Mouse (Mus musculus) limb, embryonic 13.5 days (tissue): ENCODE data around the gene Ttll5. TPM values are rescaled to one million over a fixed set of nuclear protein-coding genes. Genes with fewer than 3 reads are reported as not detected.
A peak's percentile ranks its signal among the peaks of the same experiment; 100 is the strongest.

Experiments used
- ATAC-seq: fragments of 200-750 bp; cut with Nextera tagmentation; 2 replicates; pipeline ENCODE4 v1.8.0; 2017; ENCODE audit warnings: low read depth, moderate number of reproducible peaks, moderate TSS enrichment; ENCODE audit not compliant: low FRiP score
- H3K27ac ChIP-seq: fragments of 300-500 bp; sonication (generic); 2 replicates; pipeline ENCODE4 v1.5.1; 2015; ENCODE audit warnings: inconsistent platforms, mild to moderate bottlenecking, moderate library complexity
- H3K27me3 ChIP-seq: fragments of 300-500 bp; sonication (generic); 2 replicates; pipeline ENCODE4 v1.6.1; 2015; ENCODE audit warnings: mild to moderate bottlenecking, inconsistent platforms
- H3K36me3 ChIP-seq: fragments of 300-500 bp; sonication (generic); 2 replicates; pipeline ENCODE4 v1.6.1; 2015; ENCODE audit warnings: inconsistent platforms, mild to moderate bottlenecking, moderate library complexity
- H3K4me1 ChIP-seq: fragments of 300-500 bp; sonication (generic); 2 replicates; pipeline ENCODE4 v1.6.1; 2015; ENCODE audit warnings: inconsistent platforms
- H3K4me2 ChIP-seq: fragments of 300-500 bp; sonication (generic); replicated peaks from 2 replicates; pipeline ENCODE4 v1.6.1; 2015; ENCODE audit warnings: inconsistent platforms, mild to moderate bottlenecking, moderate library complexity
- H3K4me3 ChIP-seq: fragments of 300-500 bp; sonication (generic); 2 replicates; pipeline ENCODE4 v1.5.1; 2015; ENCODE audit warnings: moderate library complexity, mild to moderate bottlenecking, inconsistent platforms
- H3K9ac ChIP-seq: fragments of 300-500 bp; sonication (generic); 2 replicates; pipeline ENCODE4 v1.6.1; 2015; ENCODE audit warnings: mild to moderate bottlenecking, inconsistent platforms
- H3K9me3 ChIP-seq: fragments of 300-500 bp; sonication (generic); 2 replicates; pipeline ENCODE4 v1.6.1; 2016; ENCODE audit warnings: inconsistent platforms
- WGBS: fragments of 180-500 bp; shearing (Covaris S2); methylation state at CpG from one replicate; pipeline ENCODE4 v1.1.7; 2015; 5-methylcytosine and 5-hydroxymethylcytosine counted together
- polyA plus RNA-seq: library from polyadenylated mRNA; unstranded; fragments of >200 nt; fragmentation: Nextera tagmentation; extraction: Ambion mirVana; gene quantifications from 2 replicates; pipeline ENCODE4 v1.2.1, GENCODE M21; 2015

Gene Ttll5
- polyA plus RNA-seq, 1 experiment from 2014 or later, result 13.8 TPM

DNA sequence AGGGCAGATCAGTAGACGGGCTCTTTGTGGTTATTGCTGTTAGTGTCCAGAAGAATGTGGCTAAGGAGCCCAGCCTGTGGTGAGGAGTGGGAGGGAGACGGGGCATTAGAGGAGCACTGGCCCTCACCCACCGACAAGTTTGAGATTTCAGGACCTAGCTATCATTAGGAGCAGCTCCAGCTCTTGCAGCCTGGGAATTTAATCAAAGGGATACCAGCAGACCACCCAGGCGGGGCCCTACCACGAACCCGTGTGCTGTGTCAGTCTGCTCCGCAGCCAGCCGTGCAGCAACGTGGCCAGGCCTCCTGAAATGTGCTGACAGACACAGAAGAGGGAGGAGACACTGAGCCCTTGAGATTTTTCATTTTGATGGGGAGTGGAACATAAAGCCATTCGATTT lies 119.0 kb downstream of the Ttll5 start:
- H3K27ac ChIP-seq, result peak overlapping the region; percentile 15; the same call in 1 of the 2 replicates
- ATAC-seq, result peak; percentile 40; the same call in 1 of the 2 replicates
- H3K9ac ChIP-seq, result 0 out of 2 replicates have a peak overlapping the region, but pooled peaks have one; percentile 8
- 22% methylated on average over 10 of the region's 10 CpGs for WGBS
- no peak overlapping the region for H3K4me3 ChIP-seq
- H3K36me3 ChIP-seq, result peaks cover 10% of the 10 kb centered on the region; the same call in 1 of the 2 replicates
- H3K4me1 ChIP-seq, result peaks cover 10% of the 10 kb centered on the region
- H3K4me2 ChIP-seq, result no peak overlapping the region
- H3K27me3 ChIP-seq, result no peaks in the 10 kb centered on the region
- no peaks in the 10 kb centered on the region for H3K9me3 ChIP-seq

DNA sequence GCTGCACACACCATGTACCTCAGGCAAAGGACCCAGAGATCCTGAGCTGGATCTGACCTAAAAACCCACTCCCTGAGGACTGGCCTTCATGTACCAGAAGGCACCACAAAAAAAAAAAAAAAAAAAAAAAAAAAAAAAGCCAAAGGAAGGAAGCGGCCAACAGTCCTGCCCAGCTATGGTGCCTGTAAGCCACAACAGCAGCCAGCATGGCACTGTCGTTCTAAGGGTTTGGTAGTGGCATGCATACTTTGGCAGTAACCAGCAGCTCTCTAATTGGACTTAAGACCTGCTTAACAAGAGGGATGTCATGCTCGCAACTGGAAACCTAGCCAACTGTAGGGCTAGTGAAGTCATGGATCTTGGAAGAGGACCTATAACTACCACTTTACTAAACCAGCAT lies 120.0 kb downstream of the Ttll5 start:
- peaks cover 10% of the 10 kb centered on the region for H3K4me1 ChIP-seq
- ATAC-seq, result no peak
- H3K9ac ChIP-seq, result no peak overlapping the region
- H3K36me3 ChIP-seq, result peaks cover 6% of the 10 kb centered on the region; the same call in 1 of the 2 replicates
- no peaks in the 10 kb centered on the region for H3K27me3 ChIP-seq
- H3K9me3 ChIP-seq, result no peaks in the 10 kb centered on the region
- H3K4me2 ChIP-seq, result no peak overlapping the region
- 88% methylated on average over 3 of the region's 3 CpGs for WGBS
- H3K27ac ChIP-seq, result no peak overlapping the region
- H3K4me3 ChIP-seq, result no peak overlapping the region

DNA sequence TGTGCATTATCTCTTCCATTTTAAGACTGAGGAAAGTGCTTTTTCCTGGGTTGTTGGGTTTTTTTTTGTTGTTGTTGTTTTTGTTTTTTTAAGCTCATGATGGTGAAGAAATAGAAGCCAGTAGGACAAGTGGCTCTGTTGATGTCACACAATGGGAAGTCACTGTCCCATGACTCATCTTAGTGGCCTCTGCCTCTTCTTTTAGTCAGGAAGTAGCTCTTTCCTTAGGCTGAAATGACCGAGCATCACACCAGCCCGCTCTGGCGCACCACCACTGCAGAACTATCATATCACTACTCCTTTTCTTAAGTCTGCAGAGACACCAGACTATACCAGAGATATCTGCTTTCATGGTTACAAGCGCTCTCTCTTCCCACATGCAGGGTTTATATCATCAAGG lies 122.7 kb downstream of the Ttll5 start:
- 84% methylated on average over 4 of the region's 4 CpGs for WGBS
- Histone ChIP-seq H3K4me3 (no peak overlapping the region), H3K36me3 (peaks cover 8% of the 10 kb centered on the region; the same call in 1 of the 2 replicates), H3K4me2 (no peak overlapping the region), H3K27me3 (no peaks in the 10 kb centered on the region), H3K9ac (no peak overlapping the region), H3K27ac (no peak overlapping the region), H3K9me3 (no peaks in the 10 kb centered on the region), H3K4me1 (peaks cover 16% of the 10 kb centered on the region)
- no peak for ATAC-seq

DNA sequence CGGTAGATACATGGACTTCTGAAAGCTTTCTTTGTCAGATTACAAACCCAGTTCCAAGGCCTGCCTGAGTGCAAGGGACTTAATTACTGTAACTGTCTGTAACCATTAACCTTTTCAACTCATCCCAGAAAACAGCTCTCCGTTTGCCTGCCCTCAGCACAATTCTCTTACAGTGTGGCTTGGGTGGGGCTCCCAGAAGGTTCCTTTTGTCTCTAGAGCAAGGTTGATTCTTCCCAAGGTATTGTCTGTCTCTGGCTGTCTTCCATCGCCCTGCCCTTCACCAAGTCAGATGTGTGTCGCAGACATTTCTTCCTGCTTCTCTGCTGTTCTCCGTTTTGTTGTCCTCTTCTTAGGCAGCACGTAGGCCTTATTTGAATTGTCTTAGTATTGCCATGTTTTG lies 125.2 kb downstream of the Ttll5 start:
- Histone ChIP-seq H3K9me3 (no peaks in the 10 kb centered on the region), H3K27ac (no peak overlapping the region), H3K36me3 (peaks cover 8% of the 10 kb centered on the region), H3K27me3 (no peaks in the 10 kb centered on the region), H3K4me2 (no peak overlapping the region), H3K4me1 (peaks cover 8% of the 10 kb centered on the region; the same call in 1 of the 2 replicates), H3K4me3 (no peak overlapping the region), H3K9ac (no peak overlapping the region)
- 85% methylated on average over 6 of the region's 6 CpGs for WGBS
- no peak for ATAC-seq

DNA sequence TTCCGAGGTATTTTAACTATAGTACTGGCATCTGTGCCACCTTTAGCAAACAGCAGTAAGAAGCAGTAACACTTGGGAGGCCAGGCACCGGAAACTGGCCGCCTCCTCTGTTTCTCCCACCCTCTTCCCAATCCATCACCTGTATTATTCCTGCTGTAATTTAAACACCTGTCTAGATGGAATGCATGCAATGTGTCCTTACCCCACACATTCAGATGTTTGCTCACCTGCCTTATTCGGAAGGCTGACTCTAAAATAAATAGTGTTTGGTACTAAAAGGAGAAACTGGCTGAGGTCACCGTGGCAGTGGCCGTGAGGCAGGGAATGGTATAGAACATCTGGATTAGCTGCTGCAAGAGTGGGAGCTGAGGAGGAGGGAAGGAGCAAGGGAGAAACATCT lies 125.9 kb downstream of the Ttll5 start:
- WGBS, result 62% methylated on average over 6 of the region's 6 CpGs
- ATAC-seq, result no peak
- Histone ChIP-seq H3K27ac (no peak overlapping the region), H3K36me3 (peaks cover 4% of the 10 kb centered on the region), H3K4me2 (no peak overlapping the region), H3K4me1 (peaks cover 11% of the 10 kb centered on the region; the same call in 1 of the 2 replicates), H3K9ac (no peak overlapping the region), H3K27me3 (no peaks in the 10 kb centered on the region), H3K4me3 (no peak overlapping the region), H3K9me3 (no peaks in the 10 kb centered on the region)

DNA sequence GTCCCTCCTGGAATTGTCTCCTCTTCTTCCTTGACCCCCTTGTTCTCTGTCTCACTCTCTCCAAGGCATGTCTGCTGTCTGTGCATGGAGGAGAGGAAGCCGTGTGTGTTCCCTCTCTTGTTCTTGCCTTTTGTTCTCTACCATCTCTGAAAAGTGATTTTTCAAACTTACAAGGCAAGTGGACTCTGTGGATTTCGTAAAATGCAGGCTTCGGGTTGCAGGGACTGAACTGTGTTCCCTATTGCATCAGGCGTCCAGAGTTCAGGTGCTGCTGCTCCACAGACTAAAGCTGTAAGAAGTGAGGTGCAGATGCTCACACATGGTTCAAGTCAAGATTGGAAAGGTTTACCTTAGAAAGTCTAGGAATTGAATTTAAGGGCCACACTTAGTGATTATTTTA lies 126.6 kb downstream of the Ttll5 start:
- Histone ChIP-seq H3K27me3 (no peaks in the 10 kb centered on the region), H3K4me3 (no peak overlapping the region), H3K36me3 (peaks cover 3% of the 10 kb centered on the region; the same call in 1 of the 2 replicates), H3K4me2 (no peak overlapping the region), H3K27ac (no peak overlapping the region), H3K4me1 (peaks cover 18% of the 10 kb centered on the region), H3K9me3 (no peaks in the 10 kb centered on the region), H3K9ac (no peak overlapping the region)
- ATAC-seq, result no peak
- WGBS, result 84% methylated on average over 4 of the region's 4 CpGs

DNA sequence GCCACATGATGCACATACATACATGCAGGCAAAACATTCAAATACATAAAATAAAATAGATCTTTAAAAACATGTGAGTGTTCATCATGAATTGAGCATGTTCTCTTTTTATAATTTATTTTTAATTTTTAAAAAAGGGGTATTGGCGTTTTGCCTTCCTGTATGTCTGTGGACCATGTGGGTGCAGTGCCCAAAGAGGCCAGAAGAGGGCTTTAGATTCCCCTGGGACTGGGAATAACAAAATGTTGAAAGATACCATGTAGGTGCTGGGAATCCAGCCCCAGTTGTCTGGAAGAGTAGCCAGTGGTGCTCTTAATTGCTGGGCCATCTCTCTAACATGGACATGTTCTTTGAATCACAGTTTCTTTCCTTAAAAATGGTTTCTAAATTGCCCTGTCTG lies 127.4 kb downstream of the Ttll5 start:
- 92% methylated on average over 1 of the region's 1 CpGs for WGBS

DNA sequence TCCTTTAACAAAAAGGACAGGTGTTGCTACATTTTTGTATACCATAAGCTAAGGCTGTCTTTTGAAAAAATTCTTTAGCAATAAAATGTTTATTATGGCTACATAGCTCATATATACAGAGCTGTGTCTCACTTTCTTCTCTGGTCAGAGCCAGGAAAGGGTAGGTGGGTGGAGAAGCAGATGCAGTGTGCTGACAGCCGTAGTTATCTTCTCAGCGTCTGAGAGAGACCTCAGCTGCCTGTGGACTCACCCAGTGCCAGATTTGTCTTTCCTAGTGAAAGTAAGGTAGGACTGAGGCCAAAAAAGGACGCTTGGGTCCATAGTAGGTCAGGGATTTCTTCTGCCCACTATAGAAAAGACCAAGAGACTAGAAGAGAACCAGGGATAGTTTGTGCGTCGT lies 127.9 kb downstream of the Ttll5 start:
- H3K9me3 ChIP-seq, result no peaks in the 10 kb centered on the region
- H3K4me1 ChIP-seq, result peaks cover 25% of the 10 kb centered on the region
- H3K27ac ChIP-seq, result no peak overlapping the region
- 89% methylated on average over 5 of the region's 5 CpGs for WGBS
- H3K27me3 ChIP-seq, result no peaks in the 10 kb centered on the region
- H3K4me2 ChIP-seq, result no peak overlapping the region
- H3K36me3 ChIP-seq, result peaks cover 3% of the 10 kb centered on the region; the same call in 1 of the 2 replicates
- ATAC-seq, result no peak
- H3K9ac ChIP-seq, result no peak overlapping the region
- H3K4me3 ChIP-seq, result no peak overlapping the region

More for the DNA sequence above, 127.4 kb downstream of the Ttll5 start:
- Histone ChIP-seq H3K36me3 (peaks cover 3% of the 10 kb centered on the region; the same call in 1 of the 2 replicates), H3K9me3 (no peaks in the 10 kb centered on the region), H3K27ac (no peak overlapping the region), H3K4me1 (peaks cover 25% of the 10 kb centered on the region), H3K4me3 (no peak overlapping the region), H3K4me2 (no peak overlapping the region), H3K9ac (no peak overlapping the region), H3K27me3 (no peaks in the 10 kb centered on the region)
- no peak for ATAC-seq

DNA sequence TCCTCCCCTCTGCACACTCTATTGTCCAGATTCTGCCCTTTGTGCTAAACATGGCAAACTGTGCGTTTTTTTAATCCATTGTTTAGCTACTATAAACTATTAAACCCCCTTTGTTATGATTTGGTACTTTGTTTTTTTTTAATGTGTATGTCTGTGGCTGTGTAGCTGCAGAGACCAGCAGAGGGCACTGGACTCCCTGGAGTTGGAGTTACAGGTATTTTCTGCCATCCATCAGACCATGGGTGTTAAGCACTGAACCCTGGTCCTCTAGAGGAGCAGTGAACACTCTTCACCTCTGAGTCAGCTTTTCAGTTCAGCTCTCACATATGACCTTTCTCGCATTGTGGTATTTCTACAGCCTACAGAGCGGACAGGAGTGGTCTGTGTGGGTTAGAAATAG lies 129.7 kb downstream of the Ttll5 start:
- ATAC-seq, result no peak
- Histone ChIP-seq H3K36me3 (peaks cover 3% of the 10 kb centered on the region; the same call in 1 of the 2 replicates), H3K27ac (no peak overlapping the region), H3K27me3 (no peaks in the 10 kb centered on the region), H3K9ac (no peak overlapping the region), H3K4me3 (no peak overlapping the region), H3K4me1 (peaks cover 38% of the 10 kb centered on the region), H3K4me2 (no peak overlapping the region), H3K9me3 (no peaks in the 10 kb centered on the region)
- WGBS, result 85% methylated on average over 3 of the region's 3 CpGs

DNA sequence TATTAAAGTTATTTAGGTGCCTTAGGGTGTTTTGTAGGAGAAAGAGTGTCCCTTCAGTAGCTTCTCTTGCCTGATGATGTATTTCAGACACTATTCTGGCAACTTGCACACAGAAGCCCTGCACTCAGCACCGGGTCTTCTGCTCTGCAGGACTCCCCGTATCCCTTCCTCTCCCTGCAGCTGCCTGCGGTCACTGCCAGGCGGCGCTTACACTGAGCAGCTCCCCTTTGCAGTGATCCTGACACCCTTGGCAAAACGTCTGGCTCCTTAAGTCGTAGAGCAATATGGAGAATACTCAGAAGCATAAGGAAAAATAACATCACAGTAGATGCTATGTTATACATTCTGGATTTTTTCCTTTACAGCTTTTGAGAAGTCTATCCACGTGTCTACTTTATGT lies 130.6 kb downstream of the Ttll5 start:
- ATAC-seq, result no peak
- no peak overlapping the region for H3K4me3 ChIP-seq
- 48% methylated on average over 8 of the region's 8 CpGs for WGBS

DNA sequence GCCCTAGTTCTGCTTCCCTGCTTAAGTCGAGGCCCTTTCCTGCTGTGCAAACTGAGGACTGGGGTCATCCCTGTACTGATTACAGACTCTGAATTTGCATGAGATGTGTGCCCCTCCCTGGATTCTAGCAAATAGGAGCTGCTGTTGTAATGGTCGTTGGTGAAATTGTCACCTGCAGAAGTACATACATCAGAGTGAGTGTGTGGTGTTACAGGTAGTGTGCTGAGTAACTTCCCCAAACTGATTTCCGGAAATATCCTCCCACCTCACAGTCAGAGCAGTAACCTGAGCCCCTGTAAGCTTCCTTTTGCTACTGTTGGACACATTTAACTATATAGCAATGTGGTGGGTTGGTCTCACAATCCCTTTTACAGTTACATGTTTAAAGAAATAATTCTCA lies 131.2 kb downstream of the Ttll5 start:
- H3K9ac ChIP-seq, result no peak overlapping the region
- no peaks in the 10 kb centered on the region for H3K9me3 ChIP-seq
- no peak overlapping the region for H3K4me3 ChIP-seq
- no peak overlapping the region for H3K4me2 ChIP-seq
- no peaks in the 10 kb centered on the region for H3K27me3 ChIP-seq
- peaks cover 3% of the 10 kb centered on the region; the same call in 1 of the 2 replicates for H3K36me3 ChIP-seq
- no peak for ATAC-seq
- 42% methylated on average over 3 of the region's 3 CpGs for WGBS
- H3K4me1 ChIP-seq, result peaks cover 46% of the 10 kb centered on the region
- no peak overlapping the region; the same call in 1 of the 2 replicates for H3K27ac ChIP-seq

More for the DNA sequence above, 130.6 kb downstream of the Ttll5 start:
- no peaks in the 10 kb centered on the region for H3K9me3 ChIP-seq
- H3K4me1 ChIP-seq, result peaks cover 46% of the 10 kb centered on the region
- H3K36me3 ChIP-seq, result peaks cover 3% of the 10 kb centered on the region; the same call in 1 of the 2 replicates
- no peak overlapping the region for H3K4me2 ChIP-seq
- H3K27me3 ChIP-seq, result no peaks in the 10 kb centered on the region
- peak overlapping the region; percentile 53; the same call in 1 of the 2 replicates for H3K27ac ChIP-seq
- H3K9ac ChIP-seq, result no peak overlapping the region

DNA sequence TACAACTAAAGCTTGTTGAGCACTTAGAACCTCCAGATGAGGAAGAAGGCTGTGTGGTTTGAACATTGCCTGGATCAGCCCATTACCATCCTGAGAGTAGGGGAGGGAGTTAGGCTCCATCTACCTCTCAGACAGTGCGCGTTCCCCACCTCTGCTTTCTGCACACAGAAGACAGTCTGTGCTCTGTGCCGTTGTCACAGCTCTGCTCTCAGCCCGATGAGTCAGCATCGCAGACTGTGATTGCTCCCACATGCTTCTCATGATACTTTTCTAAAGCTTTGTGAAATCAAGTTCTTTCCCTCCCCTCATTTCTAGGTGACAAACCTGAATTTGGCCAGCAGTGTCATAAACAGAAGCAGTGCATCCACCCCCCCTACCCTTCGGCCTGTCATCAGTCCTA lies 131.8 kb downstream of the Ttll5 start:
- H3K27me3 ChIP-seq, result no peaks in the 10 kb centered on the region
- H3K36me3 ChIP-seq, result peaks cover 3% of the 10 kb centered on the region; the same call in 1 of the 2 replicates
- H3K4me3 ChIP-seq, result no peak overlapping the region
- no peak overlapping the region; the same call in 1 of the 2 replicates for H3K9ac ChIP-seq
- peaks cover 52% of the 10 kb centered on the region for H3K4me1 ChIP-seq
- ATAC-seq, result no peak
- no peak overlapping the region for H3K4me2 ChIP-seq
- no peaks in the 10 kb centered on the region for H3K9me3 ChIP-seq
- 70% methylated on average over 6 of the region's 6 CpGs for WGBS
- peak overlapping the region; percentile 48; the same call in 1 of the 2 replicates for H3K27ac ChIP-seq

DNA sequence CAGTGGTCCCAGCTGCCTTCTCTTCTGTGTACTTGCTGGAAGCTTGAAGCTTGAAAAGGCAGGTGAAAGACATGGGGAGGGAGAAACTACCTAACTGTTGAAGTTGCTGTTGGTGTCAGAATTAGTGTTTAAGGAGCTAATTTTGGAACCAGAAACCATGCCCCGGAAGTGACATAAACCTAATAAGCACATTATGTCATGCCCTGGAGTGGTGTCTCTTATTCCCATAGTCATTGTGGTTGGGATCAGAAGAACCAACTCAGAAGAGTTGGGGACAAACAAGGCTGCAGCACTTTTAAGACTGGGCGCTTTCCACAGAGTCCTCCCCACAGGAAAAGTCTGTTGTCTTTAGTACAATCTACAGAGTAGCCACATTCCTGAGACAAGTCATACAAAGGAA lies 134.0 kb downstream of the Ttll5 start:
- Histone ChIP-seq H3K9me3 (no peaks in the 10 kb centered on the region), H3K9ac (no peak overlapping the region), H3K4me3 (no peak overlapping the region), H3K27ac (peak overlapping the region; percentile 1; the same call in 1 of the 2 replicates), H3K4me1 (peaks cover 67% of the 10 kb centered on the region), H3K27me3 (no peaks in the 10 kb centered on the region), H3K36me3 (no peaks in the 10 kb centered on the region; the same call in 1 of the 2 replicates), H3K4me2 (no peak overlapping the region)
- no peak for ATAC-seq
- 70% methylated on average over 2 of the region's 2 CpGs for whole genome bisulfite sequencing
